Mouse (Mus musculus): ENCODE measurements around the gene Adamts8. TPM values are rescaled to one million over a fixed set of nuclear protein-coding genes. Genes with fewer than 3 reads are reported as not detected.

The Adamts8 gene
- 0.22 TPM in 1 of 2 replicates, not detected in the other for polyA plus RNA-seq (2011; ENCODE audit: insufficient read depth, insufficient read length, low read depth, missing spikeins)

DNA sequence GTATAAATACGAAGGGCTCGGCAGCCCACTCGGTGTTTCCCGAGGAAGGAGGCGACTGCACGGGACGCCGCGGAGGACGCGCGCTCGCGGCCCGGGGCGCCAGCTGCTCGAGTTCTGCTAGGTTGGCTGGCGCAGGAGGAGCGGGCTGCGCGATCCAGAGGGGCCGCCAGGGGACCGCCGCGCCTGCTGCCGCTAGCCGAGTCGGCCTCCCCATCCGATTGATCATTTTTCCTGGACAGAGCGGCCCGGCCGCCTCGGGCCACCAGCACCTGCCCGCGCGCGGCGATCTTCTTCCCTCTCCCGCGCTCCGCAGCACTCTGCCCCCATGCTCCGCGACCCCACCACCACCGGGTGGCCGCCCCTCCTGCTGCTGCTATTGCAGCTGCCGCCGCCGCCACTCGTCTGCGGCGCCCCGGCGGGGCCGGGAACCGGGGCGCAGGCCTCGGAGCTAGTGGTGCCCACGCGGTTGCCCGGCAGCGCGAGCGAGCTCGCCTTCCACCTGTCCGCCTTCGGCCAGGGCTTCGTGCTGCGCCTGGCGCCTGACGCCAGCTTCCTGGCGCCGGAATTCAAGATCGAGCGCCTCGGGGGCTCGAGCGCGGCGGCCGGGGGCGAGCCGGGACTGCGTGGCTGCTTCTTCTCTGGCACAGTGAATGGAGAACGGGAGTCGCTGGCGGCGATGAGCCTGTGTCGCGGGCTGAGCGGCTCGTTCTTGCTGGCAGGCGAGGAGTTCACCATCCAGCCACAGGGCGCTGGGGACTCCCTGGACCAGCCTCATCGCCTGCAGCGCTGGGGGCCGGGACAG lies at the start of gene Adamts8:
TSS of gene Adamts8 (plus strand) at position 51 of the 802 bp plus-strand sequence.
- Histone ChIP-seq H3K9ac (ENCODE audit: low read depth, poor library complexity, severe bottlenecking) (peak within 1 kb of the TSS; percentile 55), H3K27ac (ENCODE audit: insufficient read depth, low read length) (no peak within 1 kb of the TSS), H3K4me3 (ENCODE audit: low read depth, low read length) (peak within 1 kb of the TSS; percentile 31), H3K36me3 (ENCODE audit: control insufficient read depth, insufficient read depth, low read length, poor library complexity, severe bottlenecking) (no peaks in the 10 kb centered on the region), H3K4me1 (ENCODE audit: control insufficient read depth, insufficient read depth, low read length) (no peaks in the 10 kb centered on the region), H3K27me3 (ENCODE audit: control insufficient read depth, insufficient read depth, low read length, poor library complexity, severe bottlenecking) (peaks cover 10% of the 10 kb centered on the region), H3K9me3 (replicated peaks; ENCODE audit: control insufficient read depth, insufficient read depth, low read length, poor library complexity, severe bottlenecking) (no peaks in the 10 kb centered on the region)
- TF ChIP-seq POLR2A (IDR thresholded peaks at IDR 0.05; ENCODE audit: insufficient read depth, low read length) (no peak), EP300 (IDR thresholded peaks at IDR 0.05; ENCODE audit: insufficient read depth, low read depth, low read length) (no peak), CTCF (IDR thresholded peaks at IDR 0.05; ENCODE audit: low read depth, low read length) (no peak)

GRCm38 (mm10) chr9:30895618-30896017 lies 46.7 kb upstream of the Adamts8 start:
- no peaks in the 10 kb centered on the region for H3K36me3 ChIP-seq (ENCODE audit: control insufficient read depth, insufficient read depth, low read length, poor library complexity, severe bottlenecking)
- H3K4me1 ChIP-seq (ENCODE audit: control insufficient read depth, insufficient read depth, low read length): no peaks in the 10 kb centered on the region
- no peaks in the 10 kb centered on the region for H3K9me3 ChIP-seq (replicated peaks; ENCODE audit: control insufficient read depth, insufficient read depth, low read length, poor library complexity, severe bottlenecking)
- H3K27me3 ChIP-seq (ENCODE audit: control insufficient read depth, insufficient read depth, low read length, poor library complexity, severe bottlenecking): no peaks in the 10 kb centered on the region
- no peak overlapping the region for H3K27ac ChIP-seq (ENCODE audit: insufficient read depth, low read length)
- no peak overlapping the region for H3K9ac ChIP-seq (ENCODE audit: low read depth, poor library complexity, severe bottlenecking)
- no peak overlapping the region for H3K4me3 ChIP-seq (ENCODE audit: low read depth, low read length)
- TF ChIP-seq CTCF (IDR thresholded peaks at IDR 0.05; ENCODE audit: low read depth, low read length): no peak
- TF ChIP-seq POLR2A (IDR thresholded peaks at IDR 0.05; ENCODE audit: insufficient read depth, low read length): no peak

- no peaks in the 10 kb centered on the region for H3K27me3 ChIP-seq (ENCODE audit: control insufficient read depth, insufficient read depth, low read length, poor library complexity, severe bottlenecking)
- TF ChIP-seq POLR2A (IDR thresholded peaks at IDR 0.05; ENCODE audit: insufficient read depth, low read length) (no peak), CTCF (IDR thresholded peaks at IDR 0.05; ENCODE audit: low read depth, low read length) (no peak), EP300 (IDR thresholded peaks at IDR 0.05; ENCODE audit: insufficient read depth, low read depth, low read length) (no peak)
These were observed 45.6 kb upstream of the Adamts8 start for GRCm38 (mm10) chr9:30896752-30897151.

DNA sequence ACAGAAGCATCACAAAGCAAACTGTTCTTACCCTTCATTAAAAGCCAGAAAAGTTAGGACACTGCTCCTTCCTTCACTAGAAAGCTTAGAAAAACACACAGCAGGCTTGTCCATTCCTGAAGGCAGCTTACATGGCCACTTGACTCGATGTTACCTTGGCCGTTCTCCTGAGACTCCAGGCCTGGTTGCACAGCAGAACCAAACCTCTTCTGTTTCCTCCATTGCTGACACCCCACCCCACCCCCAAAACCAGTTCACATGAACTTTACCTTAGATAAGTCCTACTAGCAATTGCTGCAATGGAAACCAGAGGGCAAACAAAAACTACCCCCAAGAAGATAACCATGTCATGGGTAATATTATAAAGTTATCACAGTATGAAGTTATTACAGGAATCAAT lies 45.2 kb upstream of the Adamts8 start:
- Histone ChIP-seq H3K27me3 (ENCODE audit: control insufficient read depth, insufficient read depth, low read length, poor library complexity, severe bottlenecking) (no peaks in the 10 kb centered on the region), H3K4me3 (ENCODE audit: low read depth, low read length) (no peak overlapping the region), H3K36me3 (ENCODE audit: control insufficient read depth, insufficient read depth, low read length, poor library complexity, severe bottlenecking) (no peaks in the 10 kb centered on the region), H3K27ac (ENCODE audit: insufficient read depth, low read length) (no peak overlapping the region), H3K9ac (ENCODE audit: low read depth, poor library complexity, severe bottlenecking) (no peak overlapping the region), H3K4me1 (ENCODE audit: control insufficient read depth, insufficient read depth, low read length) (no peaks in the 10 kb centered on the region), H3K9me3 (replicated peaks; ENCODE audit: control insufficient read depth, insufficient read depth, low read length, poor library complexity, severe bottlenecking) (no peaks in the 10 kb centered on the region)
- no peak for TF ChIP-seq CTCF (IDR thresholded peaks at IDR 0.05; ENCODE audit: low read depth, low read length)
- no peak for TF ChIP-seq EP300 (IDR thresholded peaks at IDR 0.05; ENCODE audit: insufficient read depth, low read depth, low read length)
- no peak for TF ChIP-seq POLR2A (IDR thresholded peaks at IDR 0.05; ENCODE audit: insufficient read depth, low read length)

More at GRCm38 (mm10) chr9:30896752-30897151, 45.6 kb upstream of the Adamts8 start:
- H3K4me1 ChIP-seq (ENCODE audit: control insufficient read depth, insufficient read depth, low read length): no peaks in the 10 kb centered on the region
- no peak overlapping the region for H3K27ac ChIP-seq (ENCODE audit: insufficient read depth, low read length)
- H3K9me3 ChIP-seq (replicated peaks; ENCODE audit: control insufficient read depth, insufficient read depth, low read length, poor library complexity, severe bottlenecking): no peaks in the 10 kb centered on the region
- H3K9ac ChIP-seq (ENCODE audit: low read depth, poor library complexity, severe bottlenecking): no peak overlapping the region
- no peaks in the 10 kb centered on the region for H3K36me3 ChIP-seq (ENCODE audit: control insufficient read depth, insufficient read depth, low read length, poor library complexity, severe bottlenecking)
- H3K4me3 ChIP-seq (ENCODE audit: low read depth, low read length): no peak overlapping the region

GRCm38 (mm10) chr9:30902152-30902551 lies 40.2 kb upstream of the Adamts8 start:
- no peak overlapping the region for H3K4me3 ChIP-seq (ENCODE audit: low read depth, low read length)
- no peaks in the 10 kb centered on the region for H3K9me3 ChIP-seq (replicated peaks; ENCODE audit: control insufficient read depth, insufficient read depth, low read length, poor library complexity, severe bottlenecking)
- no peaks in the 10 kb centered on the region for H3K27me3 ChIP-seq (ENCODE audit: control insufficient read depth, insufficient read depth, low read length, poor library complexity, severe bottlenecking)
- H3K36me3 ChIP-seq (ENCODE audit: control insufficient read depth, insufficient read depth, low read length, poor library complexity, severe bottlenecking): no peaks in the 10 kb centered on the region
- H3K27ac ChIP-seq (ENCODE audit: insufficient read depth, low read length): no peak overlapping the region
- no peaks in the 10 kb centered on the region for H3K4me1 ChIP-seq (ENCODE audit: control insufficient read depth, insufficient read depth, low read length)
- TF ChIP-seq POLR2A (IDR thresholded peaks at IDR 0.05; ENCODE audit: insufficient read depth, low read length) (no peak), EP300 (IDR thresholded peaks at IDR 0.05; ENCODE audit: insufficient read depth, low read depth, low read length) (no peak), CTCF (IDR thresholded peaks at IDR 0.05; ENCODE audit: low read depth, low read length) (no peak)
- H3K9ac ChIP-seq (ENCODE audit: low read depth, poor library complexity, severe bottlenecking): no peak overlapping the region

- TF ChIP-seq POLR2A (IDR thresholded peaks at IDR 0.05; ENCODE audit: insufficient read depth, low read length) (no peak), CTCF (IDR thresholded peaks at IDR 0.05; ENCODE audit: low read depth, low read length) (no peak)
- Histone ChIP-seq H3K36me3 (ENCODE audit: control insufficient read depth, insufficient read depth, low read length, poor library complexity, severe bottlenecking) (no peaks in the 10 kb centered on the region), H3K9ac (ENCODE audit: low read depth, poor library complexity, severe bottlenecking) (no peak overlapping the region), H3K4me3 (ENCODE audit: low read depth, low read length) (no peak overlapping the region), H3K9me3 (replicated peaks; ENCODE audit: control insufficient read depth, insufficient read depth, low read length, poor library complexity, severe bottlenecking) (no peaks in the 10 kb centered on the region), H3K27ac (ENCODE audit: insufficient read depth, low read length) (no peak overlapping the region), H3K27me3 (ENCODE audit: control insufficient read depth, insufficient read depth, low read length, poor library complexity, severe bottlenecking) (no peaks in the 10 kb centered on the region), H3K4me1 (ENCODE audit: control insufficient read depth, insufficient read depth, low read length) (no peaks in the 10 kb centered on the region)
These were observed 39.7 kb upstream of the Adamts8 start for GRCm38 (mm10) chr9:30902641-30903040.
